Mouse (Mus musculus): Measurements from ENCODE around the gene Edc3. TPM values are rescaled to one million over a fixed set of nuclear protein-coding genes. Genes with fewer than 3 reads are reported as not detected.

Gene Edc3
- polyA plus RNA-seq, 1 experiment from 2014 or later = 27.7 TPM

- H3K27me3 ChIP-seq (ENCODE audit: control insufficient read depth, insufficient read depth, low read length) = no peaks in the 10 kb centered on the region
- H3K27ac ChIP-seq (ENCODE audit: low read depth, low read length) = no peak overlapping the region
- H3K4me3 ChIP-seq (ENCODE audit: low read depth, low read length) = no peak overlapping the region
- no peaks in the 10 kb centered on the region for H3K9me3 ChIP-seq (ENCODE audit: control insufficient read depth, low read length)
- H3K4me1 ChIP-seq (ENCODE audit: control insufficient read depth, insufficient read depth, low read length) = no peaks in the 10 kb centered on the region
- no peak overlapping the region for H3K9ac ChIP-seq (ENCODE audit: low read length)
- WGBS = 63% methylated on average over 1 of the region's 1 CpGs
- DNase-seq (ENCODE audit: low spot score, missing footprints) (peak; percentile 21), ATAC-seq (ENCODE audit: low FRiP score) (no peak)
- H3K4me2 ChIP-seq = no peak overlapping the region
- H3K36me3 ChIP-seq (ENCODE audit: control insufficient read depth, insufficient read depth, low read length) = no peaks in the 10 kb centered on the region
These were observed 40.1 kb upstream of the Edc3 start for GRCm38 (mm10) chr9:57668277-57668676.

GRCm38 (mm10) chr9:57669566-57669965 is 38.8 kb upstream of the Edc3 start:
- Histone ChIP-seq H3K4me2 (no peak overlapping the region), H3K4me3 (ENCODE audit: low read depth, low read length) (no peak overlapping the region), H3K4me1 (ENCODE audit: control insufficient read depth, insufficient read depth, low read length) (no peaks in the 10 kb centered on the region), H3K27me3 (ENCODE audit: control insufficient read depth, insufficient read depth, low read length) (no peaks in the 10 kb centered on the region), H3K9me3 (ENCODE audit: control insufficient read depth, low read length) (no peaks in the 10 kb centered on the region), H3K36me3 (ENCODE audit: control insufficient read depth, insufficient read depth, low read length) (no peaks in the 10 kb centered on the region), H3K9ac (ENCODE audit: low read length) (no peak overlapping the region), H3K27ac (ENCODE audit: low read depth, low read length) (no peak overlapping the region)
- WGBS = 79% methylated on average over 3 of the region's 3 CpGs
- no peak for DNase-seq (ENCODE audit: low spot score, missing footprints)
- no peak for ATAC-seq (ENCODE audit: low FRiP score)

- ATAC-seq (ENCODE audit: low FRiP score) (no peak), DNase-seq (ENCODE audit: low spot score, missing footprints) (peak; percentile 33)
- no peaks in the 10 kb centered on the region for H3K4me1 ChIP-seq (ENCODE audit: control insufficient read depth, insufficient read depth, low read length)
- WGBS = 90% methylated on average over 4 of the region's 4 CpGs
- H3K9ac ChIP-seq (ENCODE audit: low read length) = no peak overlapping the region
- H3K4me2 ChIP-seq = no peak overlapping the region
- H3K36me3 ChIP-seq (ENCODE audit: control insufficient read depth, insufficient read depth, low read length) = no peaks in the 10 kb centered on the region
- no peak overlapping the region for H3K4me3 ChIP-seq (ENCODE audit: low read depth, low read length)
- no peaks in the 10 kb centered on the region for H3K9me3 ChIP-seq (ENCODE audit: control insufficient read depth, low read length)
- no peak overlapping the region for H3K27ac ChIP-seq (ENCODE audit: low read depth, low read length)
- H3K27me3 ChIP-seq (ENCODE audit: control insufficient read depth, insufficient read depth, low read length) = no peaks in the 10 kb centered on the region
These were observed 37.3 kb upstream of the Edc3 start for GRCm38 (mm10) chr9:57671037-57671436.

GRCm38 (mm10) chr9:57671500-57671899 is 36.8 kb upstream of the Edc3 start:
- no peak for ATAC-seq (ENCODE audit: low FRiP score)
- Histone ChIP-seq H3K36me3 (ENCODE audit: control insufficient read depth, insufficient read depth, low read length) (no peaks in the 10 kb centered on the region), H3K4me2 (no peak overlapping the region), H3K9ac (ENCODE audit: low read length) (no peak overlapping the region), H3K4me1 (ENCODE audit: control insufficient read depth, insufficient read depth, low read length) (no peaks in the 10 kb centered on the region), H3K4me3 (ENCODE audit: low read depth, low read length) (no peak overlapping the region), H3K27ac (ENCODE audit: low read depth, low read length) (no peak overlapping the region), H3K9me3 (ENCODE audit: control insufficient read depth, low read length) (no peaks in the 10 kb centered on the region), H3K27me3 (ENCODE audit: control insufficient read depth, insufficient read depth, low read length) (no peaks in the 10 kb centered on the region)
- DNase-seq (ENCODE audit: low spot score, missing footprints) = peak; percentile 23
- WGBS = 95% methylated on average over 5 of the region's 5 CpGs

GRCm38 (mm10) chr9:57681411-57681810 is 26.9 kb upstream of the Edc3 start:
- peak; percentile 49 for DNase-seq (ENCODE audit: low spot score, missing footprints)
- WGBS = 84% methylated on average over 10 of the region's 10 CpGs
- Histone ChIP-seq H3K27me3 (ENCODE audit: control insufficient read depth, insufficient read depth, low read length) (no peaks in the 10 kb centered on the region), H3K27ac (ENCODE audit: low read depth, low read length) (no peak overlapping the region), H3K4me3 (ENCODE audit: low read depth, low read length) (no peak overlapping the region), H3K4me2 (no peak overlapping the region), H3K4me1 (ENCODE audit: control insufficient read depth, insufficient read depth, low read length) (no peaks in the 10 kb centered on the region), H3K36me3 (ENCODE audit: control insufficient read depth, insufficient read depth, low read length) (no peaks in the 10 kb centered on the region), H3K9ac (ENCODE audit: low read length) (no peak overlapping the region), H3K9me3 (ENCODE audit: control insufficient read depth, low read length) (no peaks in the 10 kb centered on the region)
- no peak for ATAC-seq (ENCODE audit: low FRiP score)

- DNase-seq (ENCODE audit: low spot score, missing footprints) (no peak), ATAC-seq (ENCODE audit: low FRiP score) (no peak)
- H3K9me3 ChIP-seq (ENCODE audit: control insufficient read depth, low read length) = no peaks in the 10 kb centered on the region
- no peaks in the 10 kb centered on the region for H3K36me3 ChIP-seq (ENCODE audit: control insufficient read depth, insufficient read depth, low read length)
- no peaks in the 10 kb centered on the region for H3K4me1 ChIP-seq (ENCODE audit: control insufficient read depth, insufficient read depth, low read length)
- H3K27ac ChIP-seq (ENCODE audit: low read depth, low read length) = no peak within 1 kb of the TSS
- H3K4me3 ChIP-seq (ENCODE audit: low read depth, low read length) = no peak within 1 kb of the TSS
- WGBS = 74% methylated on average over 5 of the region's 5 CpGs
- no peak within 1 kb of the TSS for H3K9ac ChIP-seq (ENCODE audit: low read length)
- H3K4me2 ChIP-seq = no peak within 1 kb of the TSS
- no peaks in the 10 kb centered on the region for H3K27me3 ChIP-seq (ENCODE audit: control insufficient read depth, insufficient read depth, low read length)
These were observed 24.8 kb upstream of the Edc3 start, which contains the start of gene Cyp1a2 for GRCm38 (mm10) chr9:57683520-57683919. Gene Cyp1a2, minus strand, starts transcription at chr9:57683703.

- Histone ChIP-seq H3K9me3 (ENCODE audit: control insufficient read depth, low read length) (no peaks in the 10 kb centered on the region), H3K27ac (ENCODE audit: low read depth, low read length) (no peak overlapping the region), H3K36me3 (ENCODE audit: control insufficient read depth, insufficient read depth, low read length) (no peaks in the 10 kb centered on the region), H3K27me3 (ENCODE audit: control insufficient read depth, insufficient read depth, low read length) (no peaks in the 10 kb centered on the region), H3K9ac (ENCODE audit: low read length) (no peak overlapping the region), H3K4me2 (no peak overlapping the region), H3K4me1 (ENCODE audit: control insufficient read depth, insufficient read depth, low read length) (no peaks in the 10 kb centered on the region), H3K4me3 (ENCODE audit: low read depth, low read length) (no peak overlapping the region)
- ATAC-seq (ENCODE audit: low FRiP score) (no peak), DNase-seq (ENCODE audit: low spot score, missing footprints) (no peak)
- WGBS = 88% methylated on average over 5 of the region's 5 CpGs
These were observed 22.3 kb upstream of the Edc3 start for GRCm38 (mm10) chr9:57686011-57686410.

GRCm38 (mm10) chr9:57687751-57688150 is 20.6 kb upstream of the Edc3 start, which contains the start of gene Cyp1a1:
Gene Cyp1a1, plus strand, starts transcription at chr9:57687928.
- no peak for ATAC-seq (ENCODE audit: low FRiP score)
- no peaks in the 10 kb centered on the region for H3K9me3 ChIP-seq (ENCODE audit: control insufficient read depth, low read length)
- 90% methylated on average over 2 of the region's 2 CpGs for WGBS

GRCm38 (mm10) chr9:57688158-57688557 is 20.2 kb upstream of the Edc3 start:
- WGBS = 56% methylated on average over 2 of the region's 2 CpGs
- no peak overlapping the region for H3K4me3 ChIP-seq (ENCODE audit: low read depth, low read length)
- H3K4me1 ChIP-seq (ENCODE audit: control insufficient read depth, insufficient read depth, low read length) = no peaks in the 10 kb centered on the region
- H3K9me3 ChIP-seq (ENCODE audit: control insufficient read depth, low read length) = no peaks in the 10 kb centered on the region
- no peak overlapping the region for H3K4me2 ChIP-seq
- no peak overlapping the region for H3K9ac ChIP-seq (ENCODE audit: low read length)
- H3K36me3 ChIP-seq (ENCODE audit: control insufficient read depth, insufficient read depth, low read length) = no peaks in the 10 kb centered on the region
- no peaks in the 10 kb centered on the region for H3K27me3 ChIP-seq (ENCODE audit: control insufficient read depth, insufficient read depth, low read length)
- H3K27ac ChIP-seq (ENCODE audit: low read depth, low read length) = no peak overlapping the region
- DNase-seq (ENCODE audit: low spot score, missing footprints) (no peak), ATAC-seq (ENCODE audit: low FRiP score) (no peak)

More at GRCm38 (mm10) chr9:57687751-57688150, 20.6 kb upstream of the Edc3 start, which contains the start of gene Cyp1a1:
- H3K9ac ChIP-seq (ENCODE audit: low read length) = no peak within 1 kb of the TSS
- H3K27me3 ChIP-seq (ENCODE audit: control insufficient read depth, insufficient read depth, low read length) = no peaks in the 10 kb centered on the region
- no peaks in the 10 kb centered on the region for H3K36me3 ChIP-seq (ENCODE audit: control insufficient read depth, insufficient read depth, low read length)
- no peaks in the 10 kb centered on the region for H3K4me1 ChIP-seq (ENCODE audit: control insufficient read depth, insufficient read depth, low read length)
- no peak for DNase-seq (ENCODE audit: low spot score, missing footprints)
- H3K4me3 ChIP-seq (ENCODE audit: low read depth, low read length) = no peak within 1 kb of the TSS
- no peak within 1 kb of the TSS for H3K27ac ChIP-seq (ENCODE audit: low read depth, low read length)
- H3K4me2 ChIP-seq = no peak within 1 kb of the TSS
